Comparison of ENCODE assay signal across 8 mouse cellular contexts in genomic region chr12:32717129-32717921, GRCm38 (mm10).
DNase-seq lines count a peak whose midpoint lies in the region; ATAC-seq lines count a peak whose summit lies in the region.
"Had no signal": no experiment of that assay in that cellular context is flagged by ENCODE, and none has a peak within 500 bp of the region (broad histone marks: within the 10 kb centered on the region; RNA-seq: fewer than 3 reads in every experiment).

No protein-coding gene starts in this region.

- peak overlapping the region; percentile 42 for H3K27ac ChIP-seq in neural tube, embryonic 15.5 days (replicated peaks)
- H3K27ac ChIP-seq: liver, embryonic 15.5 days had no signal

- no peaks in the 10 kb centered on the region for H3K9me3 ChIP-seq in neural tube, embryonic 15.5 days (replicated peaks)
- H3K9me3 ChIP-seq: liver, embryonic 15.5 days had no signal

- intact Hi-C loops in heart, postnatal 14 days (cut with DNase I): no loop called here

- no peak overlapping the region for H3K4me2 ChIP-seq in neural tube, embryonic 15.5 days
- H3K4me2 ChIP-seq: liver, embryonic 15.5 days had no signal

- peaks cover 10% of the 10 kb centered on the region for H3K4me1 ChIP-seq in neural tube, embryonic 15.5 days
- H3K4me1 ChIP-seq: liver, embryonic 15.5 days had no signal

- H3K27me3 ChIP-seq in neural tube, embryonic 15.5 days (replicated peaks): no peaks in the 10 kb centered on the region
- H3K27me3 ChIP-seq: liver, embryonic 15.5 days had no signal

- no peaks in the 10 kb centered on the region for H3K36me3 ChIP-seq in neural tube, embryonic 15.5 days
- H3K36me3 ChIP-seq: liver, embryonic 15.5 days had no signal

- DNase-seq in 3T3-L1 (ENCODE audit: low read depth, low spot score) (peak; percentile 6), NIH3T3 (ENCODE audit: low read depth) (peak; percentile 70)
- DNase-seq in heart, postnatal 14 days: peak; percentile 85 to 87
- peak; percentile 62 for DNase-seq in left cerebral cortex, adult 11 months (ENCODE audit: low spot score)

- 0 out of 2 replicates have a peak, but pooled peaks have one; percentile 39 for ATAC-seq in common myeloid progenitor, adult 5-6 weeks (replicated peaks; ENCODE audit: low read depth, poor library complexity, severe bottlenecking)
- peak; percentile 92 for ATAC-seq in neural tube, embryonic 15.5 days (ENCODE audit: low FRiP score)
- ATAC-seq in megakaryocyte, adult 5-6 weeks (ENCODE audit: poor library complexity, severe bottlenecking): no peak

- 40% methylated on average over 5 of the region's 5 CpGs for WGBS in neural tube, embryonic 15.5 days

- H3K4me3 ChIP-seq in neural tube, embryonic 15.5 days (replicated peaks): no peak overlapping the region
- H3K4me3 ChIP-seq: liver, embryonic 15.5 days had no signal

- no peak overlapping the region for H3K9ac ChIP-seq in neural tube, embryonic 15.5 days (replicated peaks)
- H3K9ac ChIP-seq: liver, embryonic 15.5 days had no signal

Comparison
In these comparisons a context has a peak if more than half of its experiments do, and no peak if none do; other contexts are left out.
1. DNase-seq: peak in every context shown above with its lines; median percentile 86 in heart, postnatal 14 days; 70 in NIH3T3; 62 in left cerebral cortex, adult 11 months; 6 in 3T3-L1.